Mouse (Mus musculus): ENCODE measurements at regions not wholly inside any gene's neighbourhood (a gene's known extent, or its start where the extent isn't known, plus 50 kb on each side); places are given as distances from the start of the nearest gene placed in this dataset.

DNA sequence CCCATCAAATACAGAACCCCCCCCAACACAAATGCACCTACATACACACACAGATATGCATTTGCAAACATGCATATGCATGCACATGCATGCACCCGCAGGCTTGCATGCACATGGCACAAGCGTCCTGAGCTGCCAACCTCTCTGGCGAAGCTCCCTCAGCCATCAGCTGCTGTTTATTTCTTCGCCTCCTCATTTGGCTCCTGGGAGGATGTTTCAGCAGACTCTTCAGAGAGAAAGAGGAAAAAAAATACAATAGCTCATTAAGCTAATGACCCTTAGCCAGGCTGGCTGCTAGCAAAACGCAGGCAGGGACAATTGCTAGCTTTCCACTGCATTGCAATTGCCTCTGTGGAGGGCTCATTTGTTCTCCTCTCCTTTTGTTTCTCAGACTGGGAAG lies 488.7 kb downstream of the Rnf144a start:
- Histone ChIP-seq H3K36me3 (replicated peaks) (no peaks in the 10 kb centered on the region), H3K4me2 (no peak overlapping the region), H3K9me3 (no peaks in the 10 kb centered on the region), H3K27ac (0 out of 2 replicates have a peak overlapping the region, but pooled peaks have one; percentile 27), H3K4me1 (peaks cover 16% of the 10 kb centered on the region), H3K27me3 (no peaks in the 10 kb centered on the region), H3K9ac (no peak overlapping the region), H3K4me3 (replicated peaks) (no peak overlapping the region)
- no peak; the same call in 1 of the 2 replicates for ATAC-seq (ENCODE audit: low FRiP score)
- WGBS, result 32% methylated on average over 5 of the region's 5 CpGs

DNA sequence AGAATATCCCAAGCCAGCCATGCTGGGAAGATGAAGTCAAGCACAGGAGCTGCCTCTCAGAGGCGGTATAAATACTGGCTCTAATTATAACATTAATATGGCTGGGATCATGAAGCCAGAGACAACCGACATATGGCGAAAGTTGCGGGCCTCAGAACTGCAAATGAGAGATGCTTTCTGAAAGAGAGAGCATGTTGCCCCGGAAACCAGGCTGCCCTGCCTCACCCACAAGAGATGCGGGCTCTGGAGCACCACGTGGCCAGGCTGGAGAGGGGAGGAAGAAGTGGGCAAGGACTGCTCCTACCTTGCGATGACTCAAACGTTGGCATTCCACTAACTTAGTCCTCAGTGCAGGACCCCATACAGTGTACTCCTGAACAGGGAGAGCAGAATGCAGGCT lies 490.5 kb downstream of the Rnf144a start:
- 0 out of 2 replicates have a peak, but pooled peaks have one; percentile 33 for ATAC-seq (ENCODE audit: low FRiP score)
- Histone ChIP-seq H3K36me3 (replicated peaks) (no peaks in the 10 kb centered on the region), H3K27ac (no peak overlapping the region), H3K9me3 (no peaks in the 10 kb centered on the region), H3K4me3 (replicated peaks) (no peak overlapping the region), H3K4me2 (no peak overlapping the region), H3K4me1 (peaks cover 16% of the 10 kb centered on the region), H3K9ac (no peak overlapping the region), H3K27me3 (no peaks in the 10 kb centered on the region)
- 67% methylated on average over 9 of the region's 9 CpGs for WGBS

DNA sequence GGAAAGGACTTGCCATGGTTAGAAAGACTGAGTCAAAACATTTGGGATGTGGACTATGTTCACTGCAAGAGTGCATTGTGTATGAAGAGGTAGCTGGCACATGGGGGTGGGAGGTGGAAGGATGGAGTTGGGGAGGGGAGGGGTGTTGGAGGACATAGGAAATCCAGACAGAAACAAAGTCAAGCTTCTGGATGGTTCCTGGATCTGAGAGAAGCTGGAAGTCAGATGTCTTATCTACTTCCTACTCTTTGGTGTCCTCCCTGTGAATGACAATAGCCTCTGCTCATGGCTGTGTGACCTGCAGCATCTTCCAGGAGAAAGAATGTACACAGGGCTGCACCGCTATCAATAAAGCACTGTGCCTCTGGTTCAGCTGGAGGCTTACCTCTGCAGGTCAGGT lies 491.3 kb downstream of the Rnf144a start:
- no peak for ATAC-seq (ENCODE audit: low FRiP score)
- Histone ChIP-seq H3K4me2 (no peak overlapping the region), H3K9ac (no peak overlapping the region), H3K9me3 (no peaks in the 10 kb centered on the region), H3K4me1 (peaks cover 16% of the 10 kb centered on the region), H3K36me3 (replicated peaks) (no peaks in the 10 kb centered on the region), H3K27me3 (no peaks in the 10 kb centered on the region), H3K27ac (no peak overlapping the region), H3K4me3 (replicated peaks) (no peak overlapping the region)
- WGBS, result 95% methylated on average over 1 of the region's 1 CpGs

DNA sequence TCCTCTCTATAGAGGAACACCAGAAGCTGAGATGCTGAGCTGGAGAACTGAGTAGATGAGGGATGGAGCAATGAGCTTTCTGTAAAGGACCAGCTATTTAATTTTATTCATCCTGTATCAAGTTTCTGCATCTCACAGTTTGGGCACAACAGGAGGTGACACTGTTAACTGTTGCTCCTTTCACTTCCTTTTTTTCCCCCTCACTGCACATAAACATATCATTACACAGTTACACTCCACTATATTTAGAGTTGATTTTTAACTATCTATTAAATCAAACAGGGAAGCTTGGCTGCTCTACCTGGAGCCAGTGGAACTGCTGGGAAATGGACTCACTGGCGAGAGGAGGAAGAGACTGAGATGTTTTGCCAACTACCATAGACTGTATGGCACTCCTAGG lies 509.4 kb downstream of the Rnf144a start:
- Histone ChIP-seq H3K9ac (no peak overlapping the region), H3K9me3 (no peaks in the 10 kb centered on the region), H3K27ac (no peak overlapping the region), H3K36me3 (replicated peaks) (no peaks in the 10 kb centered on the region), H3K4me3 (replicated peaks) (no peak overlapping the region), H3K27me3 (no peaks in the 10 kb centered on the region), H3K4me1 (no peaks in the 10 kb centered on the region), H3K4me2 (no peak overlapping the region)
- no peak for ATAC-seq (ENCODE audit: low FRiP score)
- WGBS, result 82% methylated on average over 1 of the region's 1 CpGs

DNA sequence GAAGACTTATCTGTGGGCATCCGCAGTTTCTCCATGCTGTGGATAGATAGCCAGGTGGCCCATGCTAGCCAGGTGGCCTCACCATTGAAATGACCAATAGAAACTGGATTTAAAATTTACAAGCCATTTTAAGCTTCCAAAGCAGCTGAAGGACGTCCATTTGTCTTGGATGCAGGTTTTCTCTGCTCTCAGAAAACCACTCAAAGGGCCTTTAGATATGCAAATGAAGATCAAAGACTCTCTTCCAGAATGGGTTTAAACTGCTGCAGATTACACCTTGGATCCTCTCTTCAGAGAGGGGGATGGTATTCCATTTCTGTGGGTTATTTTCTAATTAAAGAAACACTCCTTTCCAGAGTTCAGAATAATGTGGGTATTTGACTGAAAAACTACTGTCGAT lies 518.5 kb downstream of the Rnf144a start:
- 40% methylated on average over 3 of the region's 3 CpGs for WGBS
- no peaks in the 10 kb centered on the region for H3K36me3 ChIP-seq (replicated peaks)
- H3K27me3 ChIP-seq, result no peaks in the 10 kb centered on the region
- H3K27ac ChIP-seq, result no peak overlapping the region
- no peak overlapping the region for H3K4me2 ChIP-seq
- H3K4me1 ChIP-seq, result peaks cover 4% of the 10 kb centered on the region
- H3K4me3 ChIP-seq (replicated peaks), result no peak overlapping the region
- H3K9ac ChIP-seq, result no peak overlapping the region
- ATAC-seq (ENCODE audit: low FRiP score), result no peak
- no peaks in the 10 kb centered on the region for H3K9me3 ChIP-seq

DNA sequence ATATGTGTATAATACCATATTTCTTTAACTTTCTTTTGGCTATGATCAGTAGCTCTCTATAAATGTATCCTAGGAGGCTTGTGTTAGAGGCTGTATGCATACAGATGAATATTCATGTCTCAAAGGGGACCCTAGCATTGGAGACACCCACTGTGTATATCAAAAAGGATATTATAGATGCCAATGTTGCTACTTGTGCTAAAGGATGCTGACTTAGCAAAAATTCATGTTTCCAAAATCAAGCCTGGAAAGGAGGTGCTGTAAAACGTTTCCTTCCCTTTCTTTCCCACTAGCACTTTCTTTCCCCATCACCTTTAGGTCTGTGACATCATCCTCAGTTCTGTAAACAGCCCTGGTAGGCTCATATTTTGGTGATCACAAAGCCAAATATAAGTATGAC lies 519.4 kb downstream of the Rnf144a start:
- ATAC-seq (ENCODE audit: low FRiP score), result no peak
- Histone ChIP-seq H3K4me1 (peaks cover 4% of the 10 kb centered on the region), H3K9me3 (no peaks in the 10 kb centered on the region), H3K27me3 (no peaks in the 10 kb centered on the region), H3K4me3 (replicated peaks) (no peak overlapping the region), H3K9ac (no peak overlapping the region), H3K4me2 (no peak overlapping the region), H3K36me3 (replicated peaks) (no peaks in the 10 kb centered on the region), H3K27ac (no peak overlapping the region)
- 53% methylated on average over 1 of the region's 1 CpGs for WGBS

DNA sequence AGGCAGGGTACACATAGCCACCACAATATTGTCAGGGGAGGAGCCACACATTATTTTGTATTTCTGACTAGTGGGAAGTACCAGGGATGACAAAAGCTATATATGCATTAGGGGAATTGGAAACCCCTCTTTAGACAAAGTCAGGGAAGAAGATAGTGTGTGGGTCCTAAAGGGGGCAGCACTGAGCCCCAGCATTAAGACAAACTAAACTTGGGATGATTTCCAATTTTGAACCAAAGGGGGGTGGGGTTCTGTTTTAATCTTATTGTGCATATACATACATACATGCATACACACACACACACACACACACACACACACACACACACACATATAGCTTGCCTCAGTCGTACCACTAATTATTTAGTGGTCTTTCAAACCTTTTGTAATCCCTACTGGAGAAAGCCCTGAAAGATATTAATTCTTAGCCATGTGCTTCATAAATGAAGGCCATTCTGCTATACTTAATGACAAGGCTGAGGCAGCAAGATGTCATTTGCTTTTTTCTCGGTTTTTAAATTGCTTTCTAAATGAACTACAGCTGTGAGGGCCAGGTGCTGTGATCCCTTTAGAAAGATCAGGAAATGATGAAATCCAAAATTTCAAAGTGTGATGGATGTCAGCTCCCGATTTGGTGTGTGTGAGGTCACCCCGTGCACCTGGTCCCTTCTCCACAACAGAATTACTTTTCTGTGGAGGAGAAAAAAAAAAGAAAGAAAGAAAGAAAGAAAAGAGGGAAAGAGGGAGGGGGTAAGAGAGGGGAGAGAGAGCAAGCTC lies 523.5 kb downstream of the Rnf144a start:
- ATAC-seq (ENCODE audit: low FRiP score), result no peak

DNA sequence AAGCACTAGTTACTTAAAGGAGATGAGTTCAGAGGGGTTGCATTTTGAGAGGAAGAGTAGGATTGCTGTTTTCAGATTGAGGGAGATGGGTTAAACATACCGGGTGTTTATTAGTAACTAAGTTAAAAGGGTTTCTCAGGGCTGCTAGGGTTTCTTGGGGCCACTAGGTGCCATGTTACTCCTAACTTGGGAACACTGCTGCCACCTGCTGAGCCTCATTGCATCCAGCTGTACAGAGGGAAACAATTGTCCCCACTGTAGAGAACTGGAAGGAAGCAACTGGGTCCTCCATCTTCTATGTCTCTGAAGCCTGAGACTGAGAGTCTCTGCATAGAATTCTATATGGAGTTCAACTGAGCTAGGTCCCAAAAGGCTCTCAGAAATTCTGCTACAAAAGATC lies 524.3 kb downstream of the Rnf144a start:
- Histone ChIP-seq H3K4me1 (no peaks in the 10 kb centered on the region), H3K36me3 (replicated peaks) (no peaks in the 10 kb centered on the region), H3K27ac (no peak overlapping the region), H3K4me2 (no peak overlapping the region), H3K4me3 (replicated peaks) (no peak overlapping the region), H3K27me3 (no peaks in the 10 kb centered on the region), H3K9me3 (no peaks in the 10 kb centered on the region), H3K9ac (no peak overlapping the region)
- ATAC-seq (ENCODE audit: low FRiP score), result no peak
- WGBS, result 83% methylated on average over 1 of the region's 1 CpGs

More for the DNA sequence above, 523.5 kb downstream of the Rnf144a start:
- no peaks in the 10 kb centered on the region for H3K9me3 ChIP-seq
- 52% methylated on average over 4 of the region's 4 CpGs for WGBS
- H3K4me2 ChIP-seq, result no peak overlapping the region
- no peak overlapping the region for H3K9ac ChIP-seq
- H3K27ac ChIP-seq, result no peak overlapping the region
- H3K4me3 ChIP-seq (replicated peaks), result no peak overlapping the region
- H3K36me3 ChIP-seq (replicated peaks), result no peaks in the 10 kb centered on the region
- peaks cover 3% of the 10 kb centered on the region for H3K4me1 ChIP-seq
- H3K27me3 ChIP-seq, result no peaks in the 10 kb centered on the region

DNA sequence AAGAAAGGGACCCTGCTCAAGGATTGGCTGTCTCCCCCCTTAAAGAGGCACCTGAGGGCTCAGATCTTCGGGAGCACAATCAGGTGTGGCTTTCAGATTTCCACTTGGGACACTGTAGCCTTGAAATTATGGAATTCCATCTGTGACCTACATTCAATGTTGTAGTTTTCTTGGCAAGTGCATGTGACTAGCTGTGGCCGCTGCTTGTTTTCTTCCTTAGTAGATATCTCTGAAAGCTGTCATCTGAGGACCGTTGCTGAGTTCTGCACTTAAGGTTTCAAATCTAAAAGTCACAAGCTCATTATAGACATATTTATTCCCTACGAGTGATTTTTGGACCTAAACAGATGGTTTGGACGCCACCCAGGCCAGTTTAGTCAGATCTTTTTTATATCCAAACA lies 531.3 kb downstream of the Rnf144a start:
- Histone ChIP-seq H3K4me2 (no peak overlapping the region), H3K9ac (no peak overlapping the region), H3K9me3 (no peaks in the 10 kb centered on the region), H3K4me3 (replicated peaks) (no peak overlapping the region), H3K4me1 (no peaks in the 10 kb centered on the region), H3K27me3 (no peaks in the 10 kb centered on the region), H3K27ac (no peak overlapping the region), H3K36me3 (replicated peaks) (no peaks in the 10 kb centered on the region)
- WGBS, result 84% methylated on average over 5 of the region's 5 CpGs
- no peak for ATAC-seq (ENCODE audit: low FRiP score)

DNA sequence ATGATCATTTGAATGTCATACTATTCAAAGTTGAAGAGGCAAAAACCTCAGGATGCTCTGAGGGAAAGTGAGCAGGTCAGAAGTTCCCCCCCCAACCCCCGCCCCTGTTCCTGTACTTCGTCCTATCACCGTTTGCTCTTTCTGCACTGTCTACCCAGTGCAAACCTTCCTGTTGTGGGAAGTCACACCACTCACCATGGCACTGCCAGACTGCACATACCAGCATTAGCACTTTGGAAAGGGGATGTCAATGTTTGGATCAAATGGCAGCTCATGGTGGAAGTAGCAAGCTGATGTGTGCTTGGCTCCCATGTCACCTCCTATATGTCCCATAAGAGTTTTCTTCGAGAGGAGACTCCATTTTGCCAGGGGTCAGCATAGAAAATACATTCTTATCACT lies 543.2 kb downstream of the Rnf144a start:
- WGBS, result 76% methylated on average over 4 of the region's 4 CpGs
- peak overlapping the region; percentile 59 for H3K27ac ChIP-seq
- no peaks in the 10 kb centered on the region for H3K9me3 ChIP-seq
- no peaks in the 10 kb centered on the region for H3K27me3 ChIP-seq
- no peak overlapping the region for H3K9ac ChIP-seq
- ATAC-seq (ENCODE audit: low FRiP score), result 0 out of 2 replicates have a peak, but pooled peaks have one; percentile 34
- H3K4me2 ChIP-seq, result no peak overlapping the region
- H3K4me3 ChIP-seq (replicated peaks), result no peak overlapping the region
- H3K4me1 ChIP-seq, result peaks cover 12% of the 10 kb centered on the region
- no peaks in the 10 kb centered on the region for H3K36me3 ChIP-seq (replicated peaks)

DNA sequence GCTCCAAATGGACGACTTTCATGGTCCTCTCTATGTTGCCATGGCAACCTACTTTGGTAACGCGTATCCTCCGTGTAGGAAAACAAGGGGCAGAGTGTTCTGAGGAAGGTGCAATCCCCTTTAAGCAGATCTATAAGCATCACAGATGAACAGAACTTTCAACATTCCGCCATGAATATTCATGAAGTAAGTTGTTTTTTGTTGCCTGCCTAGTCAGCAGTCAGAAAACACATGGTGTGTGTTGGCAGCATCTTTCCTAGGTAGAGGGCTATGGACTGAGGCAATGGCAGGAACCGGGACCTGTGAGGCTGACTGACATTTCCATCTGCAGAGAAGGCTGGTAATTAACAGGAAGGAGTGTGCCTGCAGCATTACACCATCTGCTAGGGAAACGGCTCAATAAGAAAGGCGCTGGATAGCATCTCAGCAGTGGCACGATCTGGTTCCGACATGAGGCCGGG lies 544.0 kb downstream of the Rnf144a start:
- Histone ChIP-seq H3K4me2 (peak overlapping the region; percentile 19; the same call in 1 of the 2 replicates), H3K9ac (no peak overlapping the region)

DNA sequence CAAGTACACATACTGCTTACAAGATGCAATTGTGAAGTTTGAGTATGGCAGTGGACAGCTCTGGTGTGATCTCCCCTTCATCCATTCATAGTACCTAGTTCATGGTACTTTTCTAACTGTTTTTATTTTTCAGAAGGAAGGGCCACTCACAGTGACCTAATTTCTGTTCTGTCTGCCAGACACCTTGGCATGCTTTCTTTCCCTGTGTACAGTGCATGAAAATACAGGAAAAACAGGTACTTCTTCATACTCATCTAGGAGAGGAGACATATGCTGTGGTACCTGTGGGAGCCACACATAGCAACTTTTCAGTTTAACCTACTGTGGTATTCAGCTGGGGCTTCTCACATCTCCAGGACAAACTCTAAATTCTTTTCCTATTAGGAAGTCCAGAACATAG lies 545.2 kb downstream of the Rnf144a start:
- ATAC-seq (ENCODE audit: low FRiP score), result no peak
- H3K27ac ChIP-seq, result no peak overlapping the region
- H3K4me2 ChIP-seq, result no peak overlapping the region
- H3K9me3 ChIP-seq, result no peaks in the 10 kb centered on the region
- H3K4me3 ChIP-seq (replicated peaks), result no peak overlapping the region
- no peaks in the 10 kb centered on the region for H3K36me3 ChIP-seq (replicated peaks)
- no peaks in the 10 kb centered on the region for H3K27me3 ChIP-seq
- peaks cover 12% of the 10 kb centered on the region for H3K4me1 ChIP-seq
- no peak overlapping the region for H3K9ac ChIP-seq

More for the DNA sequence above, 544.0 kb downstream of the Rnf144a start:
- Histone ChIP-seq H3K9me3 (no peaks in the 10 kb centered on the region), H3K4me3 (replicated peaks) (no peak overlapping the region), H3K27me3 (no peaks in the 10 kb centered on the region), H3K4me1 (peaks cover 12% of the 10 kb centered on the region), H3K36me3 (replicated peaks) (no peaks in the 10 kb centered on the region), H3K27ac (peak overlapping the region; percentile 59)
- WGBS, result 27% methylated on average over 11 of the region's 11 CpGs
- ATAC-seq (ENCODE audit: low FRiP score), result peak; percentile 97

DNA sequence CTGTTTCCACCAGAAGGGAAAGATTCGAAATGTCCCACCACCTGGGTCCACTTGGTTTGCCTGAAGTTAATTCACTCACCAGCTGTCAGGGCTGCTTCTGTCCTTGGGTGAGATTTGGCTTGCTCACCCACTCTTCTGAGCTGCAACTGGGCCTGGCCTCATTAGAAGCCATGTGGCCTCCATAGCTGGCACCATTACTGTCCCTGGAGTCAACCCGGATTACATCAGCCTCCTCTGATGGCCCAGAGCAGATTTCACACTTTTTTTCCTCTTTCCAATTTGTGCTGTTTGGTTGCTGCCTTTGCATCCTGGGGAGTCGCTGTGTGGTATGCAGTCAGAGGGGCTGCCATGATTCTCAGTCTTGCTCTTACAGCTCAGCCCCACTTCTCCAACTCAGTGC lies 550.0 kb downstream of the Rnf144a start:
- Histone ChIP-seq H3K4me1 (no peaks in the 10 kb centered on the region), H3K27me3 (no peaks in the 10 kb centered on the region), H3K4me3 (replicated peaks) (no peak overlapping the region), H3K9me3 (no peaks in the 10 kb centered on the region), H3K9ac (no peak overlapping the region), H3K4me2 (no peak overlapping the region), H3K27ac (no peak overlapping the region), H3K36me3 (replicated peaks) (no peaks in the 10 kb centered on the region)
- no peak; the same call in 1 of the 2 replicates for ATAC-seq (ENCODE audit: low FRiP score)
- WGBS, result 76% methylated on average over 3 of the region's 3 CpGs
